Mouse (Mus musculus) lung, postnatal 0 days (tissue): ENCODE measurements at regions not wholly inside any gene's neighbourhood (a gene's known extent, or its start where the extent isn't known, plus 50 kb on each side); places are given as distances from the start of the nearest gene placed in this dataset.

Experiments used
- CTCF ChIP-seq: IDR thresholded peaks from 2 replicates; pipeline ENCODE4 v1.5.1; 2016; ENCODE audit warnings: antibody characterized with exemption, mild to moderate bottlenecking
- EP300 ChIP-seq: IDR thresholded peaks from 2 replicates; pipeline ENCODE4 v1.6.1; 2016; ENCODE audit warnings: antibody characterized with exemption, mild to moderate bottlenecking, control low read depth

- TF ChIP-seq EP300 (no peak), CTCF (no peak)
Observed at GRCm38 (mm10) chr4:143012900-143013299, 199.9 kb downstream of the Prdm2 start.
